Mouse (Mus musculus) thymus, adult 18-20 months (tissue): ENCODE results near the gene Nhsl2.
"Not testable (repeated sequence)": the region's sequence is repeated elsewhere in the genome, so short reads cannot be mapped to it uniquely, and the experiment has no call there.

Experiments
- DNase-seq, 2 experiments: peaks; one replicate each; pipeline ENCODE4 v3.0.0; 2022; ENCODE audit warnings: mixed read lengths in 2 of 2

Nhsl2 gene

GRCm38 (mm10) chrX:101849281-101849821 is at the start of gene Nhsl2:
Nhsl2 (plus strand) TSS chrX:101849385.
- DNase-seq = no peak

- DNase-seq = no peak
Observed at GRCm38 (mm10) chrX:101805512-101805911, 43.7 kb upstream of the Nhsl2 start.

DNA sequence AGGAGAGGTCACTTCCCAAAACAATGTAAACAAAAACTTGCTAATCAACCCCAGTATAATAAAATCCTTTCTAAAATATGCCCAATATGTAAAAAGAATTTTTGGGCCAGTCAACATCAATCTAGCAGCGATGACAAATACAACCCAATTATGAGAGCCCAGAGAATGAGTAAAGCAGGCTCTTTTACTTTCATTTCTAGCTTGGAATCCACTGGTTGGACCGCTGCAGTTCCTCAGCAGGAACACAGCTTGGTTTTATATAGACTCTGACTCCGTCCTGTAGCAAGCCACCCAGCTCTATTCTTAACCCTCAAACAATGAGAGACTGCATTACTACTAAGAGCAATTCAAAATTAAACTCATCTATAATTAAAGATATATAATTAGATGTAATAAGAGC is 37.4 kb upstream of the Nhsl2 start:
- no peak for DNase-seq

GRCm38 (mm10) chrX:101819163-101819562 is 30.0 kb upstream of the Nhsl2 start:
- no peak for DNase-seq

GRCm38 (mm10) chrX:101819980-101820379 is 29.2 kb upstream of the Nhsl2 start:
- not testable (repeated sequence) for DNase-seq

DNA sequence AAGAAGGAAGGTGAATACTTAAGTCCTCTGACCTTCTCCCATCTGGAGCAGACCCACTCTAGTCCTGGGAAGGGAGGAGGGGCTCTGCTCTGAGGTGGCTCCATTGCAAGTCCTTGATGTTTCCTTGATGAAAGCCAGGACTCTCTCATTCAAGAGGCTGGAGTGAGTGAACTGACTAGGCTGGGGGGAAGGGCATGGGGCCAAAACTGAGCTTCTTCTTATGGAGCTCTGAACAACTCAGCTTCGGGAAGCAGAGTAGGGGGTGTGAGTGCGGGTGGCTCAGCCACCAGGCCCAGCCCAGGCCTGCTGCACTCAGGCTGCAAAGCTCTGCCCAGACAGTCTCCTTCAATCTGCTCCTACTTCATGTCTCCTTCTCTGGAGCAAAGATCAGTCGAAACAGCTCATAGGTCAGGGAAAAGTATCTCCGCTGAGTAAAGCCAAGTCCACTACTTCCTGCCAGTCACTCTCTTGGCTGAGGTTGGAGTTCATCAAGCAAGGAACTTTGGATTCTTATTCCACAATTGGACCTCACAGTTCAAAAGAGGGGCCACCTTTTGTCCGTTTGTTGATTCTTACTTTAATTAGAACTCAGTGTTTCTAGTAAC is 1.9 kb upstream of the Nhsl2 start:
- DNase-seq = no peak

- no peak for DNase-seq
Observed at GRCm38 (mm10) chrX:101849901-101850551, 841 bp downstream of the Nhsl2 start.

DNA sequence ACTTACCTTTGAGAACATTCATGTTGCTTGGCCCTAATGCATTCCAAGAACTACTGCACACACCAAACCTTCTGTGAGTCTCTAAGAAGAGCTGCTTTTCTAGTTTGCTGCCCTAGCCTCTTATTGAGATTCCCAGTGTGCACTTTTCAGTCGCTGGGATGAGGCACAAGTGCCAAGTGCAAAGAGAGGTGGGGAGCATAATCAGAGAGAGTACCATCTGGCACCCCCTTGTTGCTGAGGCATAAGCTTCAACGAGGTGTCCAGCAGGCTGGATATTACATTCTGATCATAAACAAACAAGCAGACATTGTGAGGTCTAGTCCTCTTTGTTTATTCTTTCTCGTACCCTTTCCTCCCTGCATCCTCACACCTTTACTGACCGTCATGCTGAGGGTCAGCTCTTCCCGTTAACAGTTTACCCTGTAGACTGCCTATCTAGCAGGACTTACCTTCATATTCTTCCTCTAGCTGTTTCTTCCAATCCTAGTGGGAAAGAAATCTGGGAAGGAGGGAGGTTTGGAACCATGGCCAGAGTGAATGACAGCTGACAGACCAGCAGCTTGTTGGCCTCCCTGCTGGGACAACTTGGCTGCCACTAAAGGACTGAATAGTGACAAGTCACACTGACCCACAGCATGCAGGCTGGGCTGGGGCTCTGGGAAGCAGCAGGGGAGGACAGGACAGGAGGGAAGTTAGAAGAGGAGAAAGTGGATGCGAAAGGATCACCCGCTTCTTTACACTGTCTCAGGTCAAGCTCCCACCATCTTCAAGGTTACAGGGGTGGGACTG is 2.6 kb downstream of the Nhsl2 start:
- DNase-seq = no peak

DNA sequence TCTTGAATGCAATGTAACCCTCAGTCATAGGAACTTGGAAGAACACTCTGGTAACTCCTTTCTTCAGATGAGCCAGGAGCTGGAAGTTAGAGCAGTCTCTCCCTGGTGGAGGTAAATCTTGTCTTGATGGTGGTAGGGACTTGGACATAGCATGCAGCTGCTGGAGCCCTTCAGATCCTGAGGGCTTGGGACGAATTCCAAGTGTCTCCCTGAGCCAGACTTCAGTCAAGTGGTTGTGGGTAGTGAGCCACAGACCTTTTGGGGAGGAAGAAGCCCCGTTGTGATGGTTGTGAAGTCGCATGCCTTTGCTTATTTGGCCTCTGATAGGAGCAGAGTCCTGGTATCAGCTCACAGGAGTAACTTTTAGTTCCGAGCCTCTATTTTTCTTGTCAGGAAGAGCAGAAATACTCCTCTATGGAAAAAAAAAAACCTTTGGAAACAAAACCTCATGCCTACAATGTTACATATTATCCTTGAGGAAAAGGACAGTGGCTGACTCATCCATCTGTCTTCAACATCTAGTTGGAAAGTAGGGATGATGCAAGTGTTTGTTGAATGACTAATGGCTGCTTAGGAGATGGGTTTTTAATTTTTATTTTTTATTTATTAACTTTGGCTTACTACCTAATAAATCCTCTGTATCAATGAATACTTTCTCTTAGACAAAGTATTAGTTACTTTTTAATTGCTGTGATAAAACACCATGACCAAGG is 14.6 kb downstream of the Nhsl2 start:
- DNase-seq = no peak

DNA sequence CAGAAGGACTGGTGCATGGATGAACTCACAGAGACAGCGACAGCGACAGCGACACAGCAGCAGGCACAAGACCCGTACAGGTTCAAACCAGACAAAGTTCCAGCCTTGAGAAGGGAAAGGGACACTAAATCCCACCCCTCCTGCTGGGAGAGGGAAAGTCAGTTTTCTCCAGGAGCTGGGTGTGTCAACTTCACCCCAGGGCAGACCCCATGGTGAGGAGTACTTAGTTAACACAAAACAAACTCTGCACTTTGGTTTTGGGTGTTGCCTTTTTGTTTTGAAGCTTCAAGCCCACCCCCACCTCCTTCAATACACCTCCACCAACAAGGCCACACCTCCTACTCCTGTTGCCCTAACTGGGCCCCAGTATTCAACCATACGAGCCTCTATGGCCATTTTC is 15.6 kb downstream of the Nhsl2 start:
- no peak for DNase-seq

- DNase-seq = no peak
Observed at GRCm38 (mm10) chrX:101874147-101874546, 25.0 kb downstream of the Nhsl2 start.

- no peak for DNase-seq
Observed at GRCm38 (mm10) chrX:101874901-101875300, 25.7 kb downstream of the Nhsl2 start.

DNA sequence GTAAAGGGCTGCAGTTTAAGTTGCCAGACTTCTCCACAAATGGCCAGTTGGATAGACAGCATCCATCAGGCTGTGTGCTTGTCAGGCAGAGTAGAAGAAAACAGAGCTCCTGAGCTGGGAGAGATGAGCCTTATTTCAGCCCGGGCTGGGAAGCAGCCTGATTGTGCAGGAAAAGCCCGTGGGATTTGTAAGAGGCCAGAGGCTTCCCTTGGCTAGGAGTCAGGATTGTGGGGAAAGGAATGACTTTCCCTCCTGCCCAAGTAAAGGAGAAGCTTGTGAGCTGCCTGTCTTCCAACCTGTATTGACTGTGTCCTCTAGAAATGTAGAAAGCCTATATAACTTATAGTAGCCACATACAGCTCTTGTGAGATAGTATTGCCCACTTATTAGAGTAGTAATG is 27.0 kb downstream of the Nhsl2 start:
- no peak for DNase-seq

DNA sequence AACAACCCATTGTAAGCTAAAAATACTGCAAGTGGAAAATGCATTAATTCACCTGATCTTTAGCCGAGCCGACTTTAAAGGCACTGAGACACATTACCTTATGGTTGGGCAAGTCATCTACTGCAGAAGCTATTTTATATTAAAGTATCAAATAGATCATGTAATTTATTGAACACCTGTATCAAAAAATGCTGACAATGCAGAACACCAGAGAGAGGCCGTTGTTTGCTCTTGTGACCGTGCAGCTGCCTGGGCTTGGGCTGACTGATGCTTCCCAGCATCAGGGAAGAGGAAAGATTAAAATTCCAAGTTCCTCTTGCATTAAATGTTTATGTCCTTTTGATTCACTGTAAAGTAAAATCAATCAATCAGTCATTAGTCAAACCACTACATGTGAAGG is 28.7 kb downstream of the Nhsl2 start:
- DNase-seq = no peak

DNA sequence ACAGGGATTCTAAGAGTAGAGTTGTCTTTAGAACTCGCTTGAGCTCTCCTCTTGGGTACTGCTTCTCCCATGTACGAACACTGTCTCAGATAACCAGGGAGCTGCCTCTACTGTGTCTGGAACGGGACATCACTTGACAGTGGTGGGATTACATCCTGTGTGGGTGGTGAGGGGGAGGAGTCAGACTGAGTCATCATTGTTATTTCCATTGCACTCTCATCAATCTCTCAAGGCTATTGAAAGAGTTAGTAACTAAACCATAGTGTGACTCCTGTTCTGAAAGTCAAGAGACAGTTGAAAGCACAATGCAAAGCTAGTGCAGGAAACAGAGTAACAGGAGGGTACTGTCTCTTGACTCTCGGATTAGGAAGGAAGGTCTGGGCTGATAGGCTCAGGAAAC is 29.4 kb downstream of the Nhsl2 start:
- no peak for DNase-seq

DNA sequence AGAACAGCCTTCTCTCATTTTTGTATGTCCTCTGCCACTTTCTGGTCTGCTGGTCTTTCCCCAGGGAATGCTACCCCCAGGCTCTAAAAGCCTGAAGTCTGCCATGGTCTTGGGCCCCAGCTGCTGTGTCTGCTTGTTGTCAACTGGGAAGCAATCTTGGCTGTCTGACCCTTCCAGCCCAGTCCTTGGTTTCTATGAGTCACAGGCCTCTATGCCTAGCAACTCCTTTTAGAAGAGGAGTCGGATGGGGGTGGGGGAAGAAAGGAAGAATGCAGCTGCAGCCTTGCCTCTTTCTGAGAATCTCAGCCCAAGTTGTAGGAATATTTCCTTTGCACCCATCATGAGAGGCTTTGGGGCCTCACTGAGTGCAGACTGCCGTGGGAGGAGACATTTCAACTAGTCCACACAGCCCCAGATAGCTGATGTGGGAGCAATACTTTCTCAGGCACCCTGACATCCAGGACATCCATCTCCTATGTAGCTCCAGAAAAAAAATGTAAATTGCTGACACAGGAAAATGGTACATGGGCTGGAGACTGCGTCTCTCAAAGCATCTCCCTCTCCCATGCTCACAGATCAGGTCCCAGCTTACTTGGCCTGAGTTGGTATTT is 33.1 kb downstream of the Nhsl2 start:
- no peak for DNase-seq

- no peak for DNase-seq
Observed at GRCm38 (mm10) chrX:101889384-101889783, 40.2 kb downstream of the Nhsl2 start.

DNA sequence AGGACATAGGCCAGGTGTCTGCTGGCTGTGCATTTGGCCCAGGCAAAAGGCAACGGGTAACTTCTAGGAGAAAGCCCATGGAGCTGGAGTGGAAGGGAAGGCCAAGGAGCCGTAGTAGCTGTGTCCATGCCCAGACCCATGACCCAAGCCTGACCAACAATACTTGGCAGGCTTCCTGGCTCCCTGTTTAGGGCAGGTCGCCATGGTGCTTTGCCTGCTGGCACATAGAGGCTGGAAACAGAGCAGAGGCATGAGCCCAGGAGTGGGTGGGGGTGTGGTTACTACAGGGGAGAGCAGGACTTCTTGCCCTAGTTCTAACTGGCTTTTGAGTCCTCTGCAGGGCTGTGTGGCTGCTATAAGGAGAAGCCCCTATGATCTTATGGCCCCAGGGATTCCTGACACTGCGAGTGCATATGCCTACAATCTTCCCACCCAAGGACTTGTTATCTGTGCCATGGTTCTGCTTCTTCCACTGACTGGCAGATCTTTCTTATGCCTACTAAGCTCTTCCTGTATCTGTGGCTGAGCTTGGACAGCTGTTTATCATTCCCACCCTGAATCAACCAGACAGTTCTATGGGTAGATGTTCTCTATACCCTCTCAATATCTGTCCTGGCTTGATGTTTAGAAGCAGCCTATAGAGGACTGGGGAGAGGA is 40.8 kb downstream of the Nhsl2 start:
- DNase-seq = no peak

DNA sequence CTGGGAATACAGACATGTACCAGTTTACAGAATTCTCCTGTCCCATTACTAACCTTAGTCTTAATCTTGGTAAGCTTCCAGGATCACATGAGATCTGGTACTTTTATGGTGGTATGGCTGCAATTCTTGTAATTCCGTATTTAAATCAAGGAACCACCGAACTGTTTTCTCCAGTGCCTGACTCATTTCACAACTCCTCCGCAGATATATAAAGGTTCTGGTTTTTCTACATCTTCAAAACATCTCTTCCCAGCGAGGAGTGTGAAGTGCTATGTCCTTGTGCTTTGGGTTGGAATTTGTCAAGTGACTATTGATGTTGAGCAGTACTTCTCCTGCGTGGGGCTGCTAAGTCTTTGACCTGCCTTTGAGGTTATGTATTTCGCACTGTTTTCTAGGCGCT is 44.6 kb downstream of the Nhsl2 start:
- DNase-seq = no peak

DNA sequence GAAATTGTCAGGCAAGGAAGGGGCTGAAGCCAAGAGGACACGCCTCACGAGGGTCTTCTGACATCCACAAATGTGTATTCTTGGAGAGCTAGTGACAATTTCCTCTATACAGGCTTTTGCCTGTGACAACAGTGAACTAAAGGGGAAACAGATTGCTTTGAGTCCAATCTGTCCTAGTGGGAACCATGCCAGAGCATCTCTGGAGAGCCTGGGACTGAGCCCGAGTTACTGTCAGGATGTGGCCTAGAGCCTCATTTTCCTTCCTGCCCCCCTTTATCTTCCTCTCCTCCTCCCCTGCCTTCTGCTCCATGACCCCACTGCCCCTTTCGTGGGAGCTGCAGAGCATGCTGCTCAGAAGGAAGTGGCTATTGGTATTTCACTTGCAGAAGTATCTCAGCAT is 49.2 kb downstream of the Nhsl2 start:
- no peak for DNase-seq

DNA sequence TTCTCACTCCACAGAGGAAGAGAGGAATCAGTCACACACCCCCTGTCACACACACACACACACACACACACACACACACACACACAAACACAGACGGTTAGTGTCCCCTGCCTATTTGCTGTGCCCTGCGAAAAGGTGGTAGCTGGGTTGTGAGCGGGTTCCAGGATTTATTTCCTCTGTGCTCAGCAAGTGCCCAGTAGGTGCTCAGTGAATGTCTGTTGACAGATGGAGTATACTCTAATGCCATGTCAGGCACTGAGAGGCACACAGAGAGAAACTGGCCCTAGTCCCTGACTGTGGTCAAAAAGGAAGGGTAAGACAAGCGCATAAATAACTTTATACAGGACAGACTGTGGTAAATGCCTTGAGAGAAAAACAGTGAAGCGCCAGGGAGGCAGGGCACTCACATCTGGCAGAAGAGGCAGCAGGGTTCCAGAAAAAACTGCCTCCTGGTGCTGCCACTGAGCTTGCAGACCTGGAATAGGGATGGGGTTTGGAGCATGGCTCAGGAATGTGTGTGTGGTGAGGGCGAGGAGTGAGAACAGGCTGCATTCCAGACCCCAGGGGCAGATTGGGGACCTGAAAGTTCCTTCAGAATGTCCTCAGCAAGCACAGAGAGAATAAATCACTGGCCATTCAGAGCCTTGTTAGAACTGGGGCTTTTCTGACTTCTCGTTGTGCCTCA is 52.8 kb downstream of the Nhsl2 start:
- DNase-seq = no peak

DNA sequence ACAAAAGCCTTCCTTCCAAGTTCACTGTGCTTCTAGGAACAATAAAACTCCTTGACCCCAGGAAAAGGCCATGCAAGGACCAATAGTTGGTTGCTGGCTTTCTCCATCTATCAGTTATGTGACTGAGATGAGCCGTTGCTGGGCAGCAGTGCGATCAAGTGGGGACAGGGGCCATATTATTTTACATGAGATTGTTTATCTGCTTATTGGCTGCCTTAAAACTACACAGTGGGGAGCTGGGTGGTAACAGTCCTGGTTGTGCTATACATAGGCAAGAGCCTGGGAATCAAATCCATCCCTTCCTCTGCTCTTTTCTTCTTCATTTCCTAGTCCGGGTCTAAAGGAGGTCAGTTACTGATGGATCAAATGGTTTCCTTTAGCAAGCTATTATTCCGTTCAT is 53.4 kb downstream of the Nhsl2 start:
- DNase-seq = no peak
